Mouse (Mus musculus): ENCODE data around the gene Prlr.

Prlr gene

DNA sequence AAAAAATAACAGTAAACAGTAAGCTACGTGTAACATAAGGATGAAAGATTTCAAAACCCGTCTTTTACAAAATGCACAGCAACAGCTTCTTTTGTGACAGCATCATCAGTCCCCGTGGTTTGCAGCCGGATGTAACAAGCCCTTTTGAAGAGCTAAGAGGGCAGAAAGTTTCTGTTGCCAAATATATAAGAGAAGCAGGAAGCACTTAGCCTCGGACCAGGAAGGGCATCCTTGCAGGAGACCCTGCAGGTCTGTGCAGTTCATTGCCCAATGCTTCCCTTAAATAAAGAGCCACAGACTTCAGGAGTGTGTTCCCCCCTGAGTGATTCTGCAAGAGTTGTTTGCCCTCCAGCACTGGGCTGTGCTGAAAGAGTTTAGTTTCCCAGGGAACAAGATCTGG is 58.9 kb downstream of the Prlr start:
- no peak for DNase-seq (ENCODE audit: low spot score)

DNA sequence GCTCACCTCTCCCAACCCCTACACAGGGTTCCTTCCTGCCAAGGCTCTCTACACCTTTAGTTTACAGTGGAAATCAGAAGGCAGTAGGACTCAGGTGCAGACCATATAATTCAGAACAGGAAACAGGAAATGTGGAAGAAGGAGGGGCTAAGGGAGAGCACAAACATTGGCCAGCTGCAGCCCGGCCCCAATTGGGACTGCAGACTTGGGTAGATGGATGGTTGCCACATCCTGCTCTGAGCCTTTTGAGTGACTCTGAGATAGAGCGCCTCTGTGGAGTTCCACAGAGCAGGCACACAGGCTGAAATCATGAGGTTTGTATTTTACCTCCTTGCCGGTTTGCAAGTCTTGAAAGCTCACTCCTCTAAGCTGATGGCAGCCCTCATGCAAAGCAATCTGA is 59.8 kb downstream of the Prlr start:
- DNase-seq (ENCODE audit: low spot score) = no peak

DNA sequence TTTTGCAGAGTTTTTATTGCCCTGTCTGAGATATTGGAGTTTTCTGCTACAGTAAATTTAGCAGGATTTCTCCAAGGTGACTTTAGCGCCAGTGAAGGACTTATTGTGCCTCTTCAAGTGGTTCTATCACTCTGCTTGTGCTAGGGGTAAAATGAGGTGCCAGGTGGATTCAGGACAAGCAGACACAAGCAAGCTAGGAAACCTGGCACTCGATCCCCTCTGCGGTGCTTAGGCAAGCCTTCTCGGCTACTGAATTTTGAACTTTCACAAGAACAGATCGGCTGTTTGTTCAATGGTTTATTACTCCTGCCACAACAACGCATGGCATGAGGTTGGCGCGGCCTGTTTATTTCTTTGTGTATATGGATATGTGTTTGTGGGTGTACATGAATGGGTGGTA is 61.4 kb downstream of the Prlr start:
- no peak for DNase-seq (ENCODE audit: low spot score)

DNA sequence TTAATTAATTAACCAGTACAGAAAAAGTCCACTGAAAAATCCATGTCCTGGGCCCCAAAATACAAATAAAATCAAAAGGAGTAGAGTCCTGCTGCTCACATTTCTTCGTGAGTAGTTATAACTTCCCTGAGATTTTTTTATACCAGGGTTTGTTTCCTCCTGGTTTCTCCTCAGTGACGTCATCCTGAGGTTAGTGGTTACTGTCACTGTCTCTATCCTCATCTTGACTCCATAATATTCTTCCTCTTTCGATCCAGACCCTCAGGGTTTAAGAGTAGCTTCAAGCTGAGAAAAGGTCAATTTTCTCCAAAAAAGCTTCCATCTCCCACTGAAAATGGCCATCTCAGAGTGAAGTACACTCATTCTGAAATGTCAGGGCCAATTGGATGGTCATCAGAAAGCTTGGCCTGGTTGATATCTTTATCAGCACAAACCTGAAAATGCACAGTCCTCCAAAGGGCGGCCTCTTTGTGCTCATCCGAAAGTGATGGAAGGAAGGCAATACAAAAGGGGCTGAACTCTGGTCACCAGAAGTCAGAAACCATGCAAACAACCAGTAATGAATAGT is 63.3 kb downstream of the Prlr start:
- DNase-seq (ENCODE audit: low spot score) = no peak

DNA sequence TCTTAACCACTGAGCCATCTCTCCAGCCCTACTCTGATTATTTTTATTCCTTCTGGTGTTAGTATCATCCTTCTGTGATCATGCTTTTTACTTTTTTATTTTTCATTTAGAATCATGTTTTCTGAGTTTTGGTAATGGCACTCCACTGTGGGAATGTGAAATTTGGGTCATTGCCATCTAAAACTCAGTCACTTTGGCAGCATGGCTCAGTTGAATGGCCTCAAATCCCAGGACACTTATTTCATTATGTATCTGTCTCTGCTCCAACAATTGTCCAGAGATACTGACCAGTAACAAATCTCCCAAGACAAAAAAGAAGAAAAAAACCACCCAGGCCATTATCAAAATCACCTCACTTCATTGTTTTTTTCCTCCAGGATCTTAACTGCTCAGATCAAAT is 65.2 kb downstream of the Prlr start:
- no peak for DNase-seq (ENCODE audit: low spot score)

GRCm38 (mm10) chr15:10249285-10249684 is 72.2 kb downstream of the Prlr start:
- DNase-seq (ENCODE audit: low spot score) = no peak

GRCm38 (mm10) chr15:10250784-10251183 is 73.7 kb downstream of the Prlr start:
- DNase-seq (ENCODE audit: low spot score) = no peak

DNA sequence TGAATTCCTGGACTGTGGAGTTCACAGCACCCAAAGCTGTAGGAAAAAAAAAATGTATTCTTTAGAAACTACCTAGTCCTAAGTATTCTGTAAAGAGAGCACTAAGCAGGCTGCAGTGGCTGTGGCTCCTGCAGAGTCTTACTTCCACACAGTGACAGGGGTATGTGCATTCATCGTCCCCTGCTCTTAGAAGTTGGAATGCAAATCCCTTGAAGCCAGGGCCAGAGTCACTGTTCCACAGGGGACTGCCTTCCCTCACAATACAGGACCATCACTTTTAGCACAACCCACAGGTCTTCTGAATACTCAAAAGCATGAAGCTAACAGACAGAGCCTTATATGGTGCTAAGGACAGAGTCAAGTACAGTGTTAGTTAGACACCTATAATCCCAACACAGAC is 75.5 kb downstream of the Prlr start:
- no peak for DNase-seq (ENCODE audit: low spot score)

DNA sequence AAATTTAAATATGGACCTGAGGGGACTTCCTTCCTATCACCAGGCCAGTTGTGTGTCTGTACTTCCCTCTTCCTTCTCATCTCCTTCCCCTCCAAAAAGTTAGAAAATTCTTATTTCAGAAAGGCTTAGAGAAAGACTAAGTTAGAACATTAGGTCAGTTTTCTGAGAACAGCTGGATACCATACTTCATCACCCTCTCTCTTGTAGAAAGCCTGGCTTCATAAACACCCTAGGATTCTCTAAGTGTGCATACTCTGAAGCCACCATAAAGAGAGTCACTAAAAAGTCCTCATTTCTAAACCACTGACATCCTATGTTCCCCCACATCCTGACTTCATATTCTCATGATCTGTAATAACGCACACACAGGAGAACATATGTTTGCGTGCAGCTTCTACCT is 85.2 kb downstream of the Prlr start:
- no peak for DNase-seq (ENCODE audit: low spot score)

DNA sequence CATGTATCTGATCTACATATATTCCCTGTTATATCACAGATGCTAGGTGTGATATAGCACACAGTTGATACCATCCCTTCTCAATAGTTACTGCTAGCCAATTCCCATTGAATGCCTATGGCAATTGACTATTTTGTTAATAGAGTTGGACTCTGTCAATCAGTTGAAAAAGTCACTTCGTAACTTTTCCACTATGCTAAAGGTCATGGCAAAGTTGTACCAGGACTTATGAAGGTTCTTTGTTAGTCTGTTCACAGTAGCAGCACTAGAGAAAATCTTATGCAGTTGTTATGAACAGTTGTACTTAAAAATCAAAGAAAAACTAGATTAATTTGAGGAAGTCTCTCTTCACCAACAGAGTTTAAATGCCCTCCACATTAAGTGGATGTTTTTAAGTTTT is 85.6 kb downstream of the Prlr start:
- no peak for DNase-seq (ENCODE audit: low spot score)

GRCm38 (mm10) chr15:10263420-10263819 is 86.4 kb downstream of the Prlr start:
- DNase-seq (ENCODE audit: low spot score) = no peak

GRCm38 (mm10) chr15:10264885-10265284 is 87.8 kb downstream of the Prlr start:
- DNase-seq (ENCODE audit: low spot score) = no peak

DNA sequence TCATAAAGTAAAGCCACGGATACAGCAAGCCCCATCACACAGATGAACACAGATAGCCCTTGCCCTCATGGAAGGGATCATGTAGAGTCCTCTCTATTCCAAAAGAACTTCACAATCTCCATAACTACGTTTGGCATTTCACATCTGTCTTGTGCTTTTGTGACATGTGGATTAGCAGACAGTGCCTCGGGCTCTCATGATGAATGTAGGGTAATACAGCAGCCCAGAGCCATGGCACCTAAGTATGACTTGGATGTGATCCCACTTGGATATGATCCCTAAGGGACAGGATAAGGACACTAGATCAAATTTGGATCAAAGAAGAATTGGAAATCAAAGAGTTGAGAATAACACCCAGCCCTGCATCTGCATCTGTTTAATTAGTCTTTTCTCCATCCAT is 90.2 kb downstream of the Prlr start:
- DNase-seq (ENCODE audit: low spot score) = no peak

- no peak for DNase-seq (ENCODE audit: low spot score)
These were observed 99.3 kb downstream of the Prlr start for GRCm38 (mm10) chr15:10276386-10276785.

DNA sequence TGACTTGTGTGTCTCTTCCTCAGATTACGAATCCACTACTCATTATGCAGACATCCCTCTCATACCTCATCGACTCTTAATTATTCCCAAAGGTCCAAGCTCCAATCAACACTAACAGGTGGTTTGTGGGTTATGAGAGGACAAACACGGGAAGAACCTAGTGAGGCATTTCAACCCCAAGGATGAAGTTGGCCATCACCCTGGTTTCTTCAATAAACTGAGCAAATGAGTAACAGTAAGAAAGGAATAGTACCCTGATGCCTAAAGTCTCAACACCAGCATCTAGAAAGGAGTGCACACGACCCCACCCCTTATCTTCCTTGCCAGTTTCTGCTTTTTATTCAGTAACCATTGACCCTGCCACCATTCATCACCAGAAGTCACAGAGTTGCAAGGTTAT is 100.4 kb downstream of the Prlr start:
- DNase-seq (ENCODE audit: low spot score) = no peak

DNA sequence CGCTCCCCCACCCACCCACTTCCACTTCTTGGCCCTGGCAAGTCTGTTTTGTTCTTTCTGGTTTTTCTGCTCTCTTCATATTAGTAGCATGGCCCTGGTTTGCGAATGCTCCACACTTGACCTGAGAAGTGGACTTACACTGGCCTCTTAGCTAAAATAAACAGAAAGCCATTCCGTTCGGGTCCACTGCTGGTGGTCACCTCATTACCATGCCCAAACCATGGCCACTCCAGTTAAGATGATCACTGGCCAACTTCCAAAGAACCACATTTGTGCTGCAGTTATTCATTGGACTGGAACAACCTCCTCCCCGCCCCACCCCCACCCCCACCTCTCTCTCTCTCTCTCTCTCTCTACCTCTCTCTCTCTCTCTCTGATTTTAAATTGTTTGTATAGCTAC is 104.5 kb downstream of the Prlr start:
- no peak for DNase-seq (ENCODE audit: low spot score)

DNA sequence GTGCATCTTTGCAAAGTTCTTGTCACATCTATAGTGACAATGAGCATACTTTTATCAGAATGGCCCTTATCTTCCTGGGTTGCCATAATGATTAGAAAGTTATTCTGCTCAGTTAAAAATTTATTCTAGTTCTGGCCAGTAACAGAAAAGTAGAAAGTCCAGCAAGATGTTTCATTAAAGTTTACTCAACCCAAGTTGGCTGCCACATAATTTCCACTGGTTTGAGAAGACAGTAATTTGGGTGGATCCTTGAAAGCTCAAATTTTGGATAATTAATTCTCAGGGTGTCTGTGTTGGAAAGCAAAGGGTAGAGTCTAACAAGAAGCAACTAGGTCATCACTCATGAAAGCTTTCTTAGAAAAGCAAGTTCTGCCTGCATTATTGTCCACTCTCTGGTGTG is 106.6 kb downstream of the Prlr start:
- DNase-seq (ENCODE audit: low spot score) = no peak

- DNase-seq (ENCODE audit: low spot score) = no peak
These were observed 119.5 kb downstream of the Prlr start for GRCm38 (mm10) chr15:10296570-10296969.

DNA sequence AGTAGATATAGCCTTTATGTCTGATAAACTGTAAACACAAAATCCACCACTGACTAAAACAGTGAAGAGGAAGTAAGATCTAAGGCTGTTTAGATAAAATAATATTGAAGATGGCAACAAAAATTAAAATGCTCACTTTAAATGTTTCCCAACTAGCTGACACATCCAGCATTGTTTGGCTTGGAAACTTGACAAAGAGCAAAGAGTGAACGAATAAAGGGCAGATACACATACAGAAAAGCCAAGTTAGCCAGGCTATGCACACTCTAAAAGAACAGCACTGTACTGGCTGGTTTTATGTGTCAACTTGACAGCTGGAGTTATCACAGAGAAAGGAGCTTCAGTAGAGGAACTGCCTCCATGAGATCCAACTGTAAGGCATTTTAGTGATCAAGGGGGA is 121.0 kb downstream of the Prlr start:
- no peak for DNase-seq (ENCODE audit: low spot score)

GRCm38 (mm10) chr15:10299467-10299866 is 122.4 kb downstream of the Prlr start:
- no peak for DNase-seq (ENCODE audit: low spot score)

- no peak for DNase-seq (ENCODE audit: low spot score)
These were observed 129.4 kb downstream of the Prlr start for GRCm38 (mm10) chr15:10306461-10306860.

- no peak for DNase-seq (ENCODE audit: low spot score)
These were observed 134.8 kb downstream of the Prlr start for GRCm38 (mm10) chr15:10311826-10312225.

DNA sequence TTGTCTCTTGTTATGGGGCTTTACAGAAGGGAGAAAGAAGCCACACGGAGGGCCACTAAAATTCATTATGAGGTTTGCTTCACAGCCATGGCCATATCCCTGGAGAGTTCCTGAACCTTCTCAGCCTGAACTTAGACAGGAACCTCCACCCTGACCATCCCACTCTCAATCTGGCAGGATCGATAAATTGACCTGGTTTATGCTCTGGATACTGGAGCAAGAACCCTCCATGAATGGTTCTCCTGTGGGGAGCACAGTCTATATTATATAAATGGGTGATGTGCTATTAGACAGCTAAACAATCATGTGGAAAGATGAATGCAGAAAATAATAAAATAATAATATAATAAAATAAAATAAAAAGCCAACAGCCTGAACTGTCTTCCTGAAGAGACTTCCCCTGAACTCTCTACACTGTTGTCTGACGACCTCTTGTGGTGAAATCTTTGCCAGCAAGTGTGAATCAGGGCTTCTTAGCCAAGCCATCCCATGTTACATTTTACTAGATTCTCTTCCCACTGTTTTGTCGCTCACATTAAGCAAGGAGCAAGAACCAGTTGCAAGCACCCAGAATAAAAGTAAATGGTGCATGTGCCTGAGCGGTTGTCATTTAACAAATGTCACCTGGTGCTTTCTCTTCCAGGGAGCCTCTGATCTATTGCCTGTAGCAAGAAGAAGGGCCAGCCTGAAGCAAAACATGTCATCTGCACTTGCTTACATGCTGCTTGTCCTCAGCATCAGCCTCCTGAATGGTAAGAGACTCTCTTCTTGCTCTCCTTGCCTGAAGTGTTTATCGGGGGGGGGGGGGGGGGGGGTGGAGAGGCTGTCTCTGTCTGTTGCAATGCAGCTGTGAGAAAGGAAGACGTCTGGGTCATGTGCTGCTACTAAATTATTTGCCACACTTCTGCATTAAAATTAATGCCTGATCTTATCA is 136.8 kb downstream of the Prlr start:
- peak; percentile 66 for DNase-seq (ENCODE audit: low spot score)

- no peak for DNase-seq (ENCODE audit: low spot score)
These were observed 148.0 kb downstream of the Prlr start, which contains the start of gene Gm21973 for GRCm38 (mm10) chr15:10325080-10325479. Gene Gm21973, plus strand, starts transcription at chr15:10325380.

All from embryo, embryonic 10 days (tissue).